Mouse (Mus musculus): ENCODE results near the gene Itgb1bp1. TPM values are rescaled to one million over a fixed set of nuclear protein-coding genes. Genes with fewer than 3 reads are reported as not detected.

Gene Itgb1bp1
- 76.8 TPM for polyA plus RNA-seq (2014; fragmentation: Illumina TruSeq; extraction: RNeasy Lipid Tissue Mini Kit (QIAGEN cat#74804); ENCODE audit: low read depth, low replicate concordance)

DNA sequence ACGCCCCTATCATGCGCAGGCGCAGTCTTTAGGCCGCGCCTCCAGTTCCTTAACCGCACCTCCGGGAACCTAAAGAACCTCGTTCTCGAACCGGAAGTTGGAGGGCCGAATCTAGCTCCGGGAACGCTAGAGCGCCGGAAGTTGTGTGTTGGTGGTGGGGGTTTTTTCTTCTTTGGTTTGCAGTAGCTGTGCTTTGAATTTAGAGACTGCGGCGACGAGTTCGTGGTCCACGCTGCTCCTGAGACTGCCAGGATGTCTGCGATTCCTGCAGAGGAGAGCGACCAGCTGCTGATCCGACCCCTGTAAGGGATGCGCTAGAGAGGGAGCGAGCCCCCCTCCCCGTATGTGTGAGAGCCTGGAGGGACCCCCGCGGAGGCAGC, at the start of gene Itgb1bp1:
Gene Itgb1bp1 (minus strand): TSS at position 42 of the 380 bp plus-strand sequence.

DNA sequence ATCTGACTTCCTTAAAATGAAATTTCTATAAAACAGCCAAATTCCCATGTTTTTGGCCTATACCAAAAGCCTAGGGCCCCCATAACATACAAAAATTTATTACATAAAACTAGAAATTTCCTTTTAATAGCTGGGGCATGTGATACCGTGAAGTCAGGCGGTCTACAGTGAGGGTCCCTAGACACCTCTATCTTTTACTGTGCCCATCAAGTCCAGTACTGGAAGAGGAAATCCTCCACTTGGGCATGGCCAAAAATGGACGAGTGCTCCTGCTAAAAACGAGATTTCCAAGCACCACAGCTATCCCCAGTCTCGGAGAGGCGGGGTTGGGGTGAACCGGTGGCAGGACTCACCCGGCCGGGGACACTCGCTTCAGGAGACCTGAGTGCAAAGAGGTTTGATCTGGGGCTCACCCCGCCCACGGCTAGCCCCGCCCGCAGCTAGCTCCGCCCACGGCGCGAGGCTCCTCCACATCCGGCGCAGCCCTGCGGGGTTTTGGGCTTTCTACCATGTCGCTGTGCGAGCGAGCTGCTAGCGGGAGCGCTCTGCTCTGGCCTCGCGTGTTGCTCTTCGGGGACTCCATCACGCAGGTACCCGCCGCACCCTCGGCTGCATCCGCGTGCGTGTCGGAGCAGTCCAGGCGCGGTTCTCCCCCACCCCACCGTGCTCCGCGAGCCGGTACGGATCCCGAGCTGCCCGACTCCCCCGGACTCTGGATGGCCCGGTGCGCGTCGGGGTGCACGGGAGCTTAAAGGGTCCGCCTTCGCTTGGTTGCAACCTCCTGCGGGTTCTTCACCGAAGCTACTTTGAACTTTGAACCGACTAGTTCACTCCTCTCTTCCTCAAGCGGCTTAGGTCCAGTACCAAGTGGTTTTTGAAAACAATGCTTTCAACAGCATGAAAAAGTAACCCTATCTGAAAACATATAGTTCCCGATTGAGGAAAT, 30.1 kb upstream of the Itgb1bp1 start, which contains the start of gene Iah1:
Gene Iah1 (plus strand): TSS at position 467 of the 946 bp plus-strand sequence.

DNA sequence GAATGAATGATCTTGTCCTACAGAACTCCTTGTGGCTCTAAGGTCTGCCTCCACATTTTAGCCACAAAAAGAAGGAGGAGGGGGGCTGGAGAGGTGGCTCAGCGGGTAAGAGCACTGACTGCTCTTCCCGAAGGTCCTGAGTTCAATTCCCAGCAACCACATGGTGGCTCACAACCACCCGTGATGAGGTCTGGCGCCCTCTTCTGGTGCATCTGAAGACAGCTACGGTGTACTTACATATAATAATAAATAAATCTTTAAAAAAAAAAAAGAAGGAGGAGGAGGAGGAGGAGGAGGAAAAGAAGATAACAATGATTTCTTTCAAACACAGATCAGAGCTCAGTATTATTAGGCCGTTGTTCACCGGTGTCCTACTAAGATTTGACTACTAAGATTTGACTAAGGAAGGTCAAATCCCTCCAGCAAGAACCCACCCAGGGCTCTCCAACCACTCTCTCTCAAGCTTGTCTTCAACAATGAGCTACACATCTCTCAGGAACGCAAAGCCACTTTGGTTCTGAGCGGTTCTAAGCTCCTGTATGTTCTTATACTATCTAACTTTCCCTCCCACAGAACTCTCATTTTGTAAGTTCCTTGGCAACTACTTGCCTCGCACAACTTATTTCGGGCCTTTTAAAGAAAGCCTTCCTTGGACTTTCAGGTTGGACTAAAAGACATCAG, 1.2 kb downstream of the Itgb1bp1 start, which contains the start of gene Cpsf3:
Gene Cpsf3 (plus strand): TSS at position 631 of the 681 bp plus-strand sequence.

Other genes starting within 250 kb of the Itgb1bp1 start
- 56.0 TPM for gene Cpsf3, start 893 bp downstream of the Itgb1bp1 start, polyA plus RNA-seq (2014; fragmentation: Illumina TruSeq; extraction: RNeasy Lipid Tissue Mini Kit (QIAGEN cat#74804); ENCODE audit: low read depth, low replicate concordance)
- gene Iah1, start 30.1 kb upstream of the Itgb1bp1 start, polyA plus RNA-seq (2014; fragmentation: Illumina TruSeq; extraction: RNeasy Lipid Tissue Mini Kit (QIAGEN cat#74804); ENCODE audit: low read depth, low replicate concordance): 221 TPM
- gene Adam17, start 87.3 kb upstream of the Itgb1bp1 start, polyA plus RNA-seq (2014; fragmentation: Illumina TruSeq; extraction: RNeasy Lipid Tissue Mini Kit (QIAGEN cat#74804); ENCODE audit: low read depth, low replicate concordance): 21.4 TPM
- 204 TPM for gene Ywhaq, start 131.4 kb upstream of the Itgb1bp1 start, polyA plus RNA-seq (2014; fragmentation: Illumina TruSeq; extraction: RNeasy Lipid Tissue Mini Kit (QIAGEN cat#74804); ENCODE audit: low read depth, low replicate concordance)